9 mouse cellular contexts compared by ENCODE assay signal in the genomic region with DNA sequence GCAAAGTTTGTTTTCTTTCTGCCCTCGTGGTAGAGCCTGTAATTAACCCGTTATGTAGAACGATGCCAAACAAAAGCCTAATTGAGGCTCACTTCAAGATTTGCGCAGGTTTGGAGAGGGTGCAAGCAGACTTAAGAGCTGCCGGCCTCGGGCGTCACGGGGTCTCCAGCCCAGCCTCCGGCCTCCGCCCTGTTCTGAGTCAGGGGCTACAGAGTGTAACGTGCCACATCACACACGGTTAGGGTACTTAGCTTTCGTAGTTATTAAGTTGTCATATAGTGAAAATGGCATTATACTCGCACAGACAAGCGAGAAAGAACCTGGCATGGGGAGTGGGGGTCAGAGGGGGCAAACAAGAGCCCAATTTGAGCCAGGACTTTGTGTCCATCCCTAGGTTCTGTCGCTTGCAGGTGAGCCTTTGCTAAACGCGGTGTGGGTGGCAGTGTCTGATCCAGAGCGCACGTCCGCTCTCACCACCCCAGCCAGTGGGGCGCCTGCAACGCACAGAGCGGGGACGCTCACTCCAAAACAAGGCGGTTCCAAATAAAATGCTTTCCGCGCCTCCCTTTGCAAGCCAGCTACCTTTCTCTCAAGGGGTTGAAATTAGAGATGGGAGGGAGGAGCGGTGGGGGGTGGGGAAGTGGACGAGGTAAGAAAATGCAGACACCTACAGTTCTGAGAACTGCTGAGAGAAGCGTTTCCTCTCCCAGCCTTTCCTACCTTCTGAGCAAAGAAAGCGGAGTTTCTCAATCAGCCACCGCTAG. TPM values are rescaled to one million over a fixed set of nuclear protein-coding genes. Genes with fewer than 3 reads are reported as not detected.
DNase-seq lines count a peak whose midpoint lies in the region; ATAC-seq and TF ChIP-seq lines count a peak whose summit lies in the region.
"Had no signal": no experiment of that assay in that cellular context is flagged by ENCODE, and none has a peak within 500 bp of the region (broad histone marks: within the 10 kb centered on the region; RNA-seq: fewer than 3 reads in every experiment).

No protein-coding gene starts in this region.

- no peak overlapping the region for H3K9ac ChIP-seq in kidney, embryonic 16.5 days (replicated peaks; ENCODE audit: low read length)
- no peak overlapping the region for H3K9ac ChIP-seq in embryonic facial prominence, embryonic 12.5 days
- H3K9ac ChIP-seq in intestine, postnatal 0 days (ENCODE audit: low read depth, low read length), result no peak overlapping the region
- H3K9ac ChIP-seq in neural tube, embryonic 13.5 days, result peak overlapping the region; percentile 13; the same call in 1 of the 2 replicates

- no peaks in the 10 kb centered on the region for H3K9me3 ChIP-seq in kidney, embryonic 16.5 days (ENCODE audit: low read length)
- H3K9me3 ChIP-seq in embryonic facial prominence, embryonic 12.5 days, result no peaks in the 10 kb centered on the region
- no peaks in the 10 kb centered on the region for H3K9me3 ChIP-seq in intestine, postnatal 0 days (ENCODE audit: control insufficient read depth)
- no peaks in the 10 kb centered on the region for H3K9me3 ChIP-seq in neural tube, embryonic 13.5 days

- no peak for TF ChIP-seq CTCF in intestine, postnatal 0 days (IDR thresholded peaks at IDR 0.05; ENCODE audit: low read depth)

- WGBS in kidney, embryonic 16.5 days, result 2% methylated on average over 33 of the region's 33 CpGs
- WGBS in embryonic facial prominence, embryonic 12.5 days, result under 1% methylated on average over 33 of the region's 33 CpGs
- WGBS in intestine, postnatal 0 days, result 4% methylated on average over 33 of the region's 33 CpGs
- under 1% methylated on average over 33 of the region's 33 CpGs for WGBS in neural tube, embryonic 13.5 days

- no peak for DNase-seq in kidney, postnatal 36 days
- DNase-seq in right cerebral cortex, postnatal 36 days (ENCODE audit: low spot score in 2 of 2), result no peak
- DNase-seq in urinary bladder, adult 18-20 months (ENCODE audit: low spot score in 2 of 2), result no peak
- DNase-seq in adrenal gland, postnatal 4 days (ENCODE audit: low spot score in 2 of 2), result no peak
- DNase-seq: gastrocnemius, postnatal 10 days had no signal

- no peak overlapping the region for H3K4me2 ChIP-seq in kidney, embryonic 16.5 days (replicated peaks; ENCODE audit: low read depth, low read length)
- peak overlapping the region; percentile 42 for H3K4me2 ChIP-seq in embryonic facial prominence, embryonic 12.5 days (replicated peaks)
- 0 out of 2 replicates have a peak overlapping the region, but pooled peaks have one; percentile 18 for H3K4me2 ChIP-seq in intestine, postnatal 0 days (replicated peaks; ENCODE audit: low read depth)
- peak overlapping the region; percentile 32 for H3K4me2 ChIP-seq in neural tube, embryonic 13.5 days

- no peaks in the 10 kb centered on the region for H3K36me3 ChIP-seq in kidney, embryonic 16.5 days (ENCODE audit: insufficient read depth, low read length)
- no peaks in the 10 kb centered on the region for H3K36me3 ChIP-seq in embryonic facial prominence, embryonic 12.5 days
- H3K36me3 ChIP-seq in intestine, postnatal 0 days (ENCODE audit: control insufficient read depth, insufficient read depth), result no peaks in the 10 kb centered on the region
- no peaks in the 10 kb centered on the region for H3K36me3 ChIP-seq in neural tube, embryonic 13.5 days

- 0 out of 2 replicates have a peak, but pooled peaks have one; percentile 56 for ATAC-seq in kidney, embryonic 16.5 days (ENCODE audit: low FRiP score, low TSS enrichment)
- peak; percentile 47; the same call in 1 of the 2 replicates for ATAC-seq in embryonic facial prominence, embryonic 12.5 days (ENCODE audit: insufficient number of reproducible peaks, insufficient read depth, low FRiP score, low TSS enrichment)
- ATAC-seq in intestine, postnatal 0 days, result 0 out of 2 replicates have a peak, but pooled peaks have one; percentile 19
- ATAC-seq in neural tube, embryonic 13.5 days (ENCODE audit: low read depth), result no peak

- peaks cover 87% of the 10 kb centered on the region for H3K27me3 ChIP-seq in kidney, embryonic 16.5 days (ENCODE audit: insufficient read depth, low read length)
- H3K27me3 ChIP-seq in embryonic facial prominence, embryonic 12.5 days, result peaks cover 65% of the 10 kb centered on the region
- H3K27me3 ChIP-seq in intestine, postnatal 0 days (replicated peaks; ENCODE audit: control insufficient read depth, insufficient read depth, low read length), result peaks cover 76% of the 10 kb centered on the region
- peaks cover 97% of the 10 kb centered on the region for H3K27me3 ChIP-seq in neural tube, embryonic 13.5 days

- no peak overlapping the region for H3K4me3 ChIP-seq in kidney, embryonic 16.5 days (ENCODE audit: low read length)
- peak overlapping the region; percentile 14; the same call in 1 of the 2 replicates for H3K4me3 ChIP-seq in embryonic facial prominence, embryonic 12.5 days
- peak overlapping the region; percentile 9; the same call in 1 of the 2 replicates for H3K4me3 ChIP-seq in intestine, postnatal 0 days (ENCODE audit: low read depth, low read length)
- H3K4me3 ChIP-seq in neural tube, embryonic 13.5 days, result peak overlapping the region; percentile 7; the same call in 1 of the 2 replicates

- H3K4me1 ChIP-seq in kidney, embryonic 16.5 days (ENCODE audit: insufficient read depth, low read length), result peaks cover 9% of the 10 kb centered on the region; the same call in 1 of the 2 replicates
- peaks cover 10% of the 10 kb centered on the region; the same call in 1 of the 2 replicates for H3K4me1 ChIP-seq in embryonic facial prominence, embryonic 12.5 days
- H3K4me1 ChIP-seq in intestine, postnatal 0 days (replicated peaks; ENCODE audit: control insufficient read depth, insufficient read depth, low read length), result no peaks in the 10 kb centered on the region
- peaks cover 6% of the 10 kb centered on the region for H3K4me1 ChIP-seq in neural tube, embryonic 13.5 days (replicated peaks)

- no peak overlapping the region for H3K27ac ChIP-seq in kidney, embryonic 16.5 days (ENCODE audit: low read length)
- no peak overlapping the region for H3K27ac ChIP-seq in embryonic facial prominence, embryonic 12.5 days
- no peak overlapping the region for H3K27ac ChIP-seq in intestine, postnatal 0 days (ENCODE audit: low read depth, low read length)
- H3K27ac ChIP-seq in neural tube, embryonic 13.5 days (replicated peaks), result peak overlapping the region; percentile 55

RNA-seq across cellular contexts. Expression of gene Isl1, which starts 12.3 kb away (rescaled TPM):
- 2.1 and 3.0 TPM in 2 replicates for polyA plus RNA-seq in kidney, embryonic 16.5 days (2015; fragmentation: Nextera tagmentation; extraction: Ambion mirVana)
- polyA plus RNA-seq in embryonic facial prominence, embryonic 12.5 days (2016; fragmentation: Nextera tagmentation; extraction: Ambion mirVana), result 44.8 and 55.6 TPM in 2 replicates
- 1.4 and 2.4 TPM in 2 replicates for polyA plus RNA-seq in intestine, postnatal 0 days (2015; fragmentation: Nextera tagmentation; extraction: Ambion mirVana)
- 133 and 169 TPM in 2 replicates for polyA plus RNA-seq in neural tube, embryonic 13.5 days (2015; fragmentation: Nextera tagmentation; extraction: Ambion mirVana)
- 10 to 100 TPM; 11.1 to 15.2 TPM for total RNA-seq in adrenal gland, postnatal 4 days (2021)

Comparison
In these comparisons a context has a peak if more than half of its experiments do, and no peak if none do; other contexts are left out.
1. RNA of gene Isl1, which starts 12.3 kb away (polyA plus RNA-seq): 133 to 169 TPM in neural tube, embryonic 13.5 days and 44.8 to 55.6 TPM in embryonic facial prominence, embryonic 12.5 days; 2.1 to 3.0 TPM in kidney, embryonic 16.5 days and 1.4 to 2.4 TPM in intestine, postnatal 0 days; every median in the first group is over 10 times any median in the second.